Mouse (Mus musculus) neural tube, embryonic 14.5 days (tissue): Measurements from ENCODE around the gene Pex19. TPM values are rescaled to one million over a fixed set of nuclear protein-coding genes. Genes with fewer than 3 reads are reported as not detected.

ENCODE experiments used
- ATAC-seq: fragments of 200-750 bp; cut with Nextera tagmentation; 2 replicates; pipeline ENCODE4 v1.8.0; 2017; ENCODE audit warnings: low read depth, mild to moderate bottlenecking, moderate TSS enrichment, moderate library complexity
- H3K27ac ChIP-seq: fragments of 300-500 bp; sonication (generic); 2 replicates; pipeline ENCODE4 v1.5.1; 2014; ENCODE audit warnings: low read depth, mild to moderate bottlenecking, control low read depth, low read length, moderate library complexity, mixed read lengths
- H3K27me3 ChIP-seq: fragments of 300-500 bp; sonication (generic); 2 replicates; pipeline ENCODE4 v1.6.1; 2014; ENCODE audit warnings: low read length; ENCODE audit not compliant: control insufficient read depth, insufficient read depth
- H3K36me3 ChIP-seq: fragments of 300-500 bp; sonication (generic); 2 replicates; pipeline ENCODE4 v1.6.1; 2014; ENCODE audit warnings: low read length, mixed read lengths; ENCODE audit not compliant: control insufficient read depth, insufficient read depth
- H3K4me1 ChIP-seq: fragments of 300-500 bp; sonication (generic); 2 replicates; pipeline ENCODE4 v1.6.1; 2014; ENCODE audit warnings: low read length; ENCODE audit not compliant: control insufficient read depth, insufficient read depth
- H3K4me2 ChIP-seq: fragments of 300-500 bp; sonication (generic); 2 replicates; pipeline ENCODE4 v1.6.1; 2014; ENCODE audit warnings: mild to moderate bottlenecking, low read depth, low read length, control low read depth
- H3K4me3 ChIP-seq: fragments of 300-500 bp; sonication (generic); 2 replicates; pipeline ENCODE4 v1.5.1; 2014; ENCODE audit warnings: low read depth, low read length, control low read depth, mixed read lengths
- H3K9ac ChIP-seq: fragments of 300-500 bp; sonication (generic); replicated peaks from 2 replicates; pipeline ENCODE4 v1.6.1; 2014; ENCODE audit warnings: low read depth, mild to moderate bottlenecking, control low read depth, low read length, mixed read lengths
- H3K9me3 ChIP-seq: fragments of 300-500 bp; sonication (generic); 2 replicates; pipeline ENCODE4 v1.6.1; 2016; ENCODE audit warnings: low read length; ENCODE audit not compliant: control insufficient read depth
- WGBS: fragments of 180-500 bp; shearing (Covaris S2); extraction: QIAGEN DNeasy Blood & Tissue Kit; methylation state at CpG from one replicate; pipeline ENCODE4 v1.1.7; 2014; 5-methylcytosine and 5-hydroxymethylcytosine counted together
- polyA plus RNA-seq: library from polyadenylated mRNA; unstranded; fragments of >200 nt; fragmentation: Nextera tagmentation; extraction: Ambion mirVana; gene quantifications from 2 replicates; pipeline ENCODE4 v1.2.1, GENCODE M21; 2014

Pex19 gene
- polyA plus RNA-seq = 151 and 156 TPM in 2 replicates

DNA sequence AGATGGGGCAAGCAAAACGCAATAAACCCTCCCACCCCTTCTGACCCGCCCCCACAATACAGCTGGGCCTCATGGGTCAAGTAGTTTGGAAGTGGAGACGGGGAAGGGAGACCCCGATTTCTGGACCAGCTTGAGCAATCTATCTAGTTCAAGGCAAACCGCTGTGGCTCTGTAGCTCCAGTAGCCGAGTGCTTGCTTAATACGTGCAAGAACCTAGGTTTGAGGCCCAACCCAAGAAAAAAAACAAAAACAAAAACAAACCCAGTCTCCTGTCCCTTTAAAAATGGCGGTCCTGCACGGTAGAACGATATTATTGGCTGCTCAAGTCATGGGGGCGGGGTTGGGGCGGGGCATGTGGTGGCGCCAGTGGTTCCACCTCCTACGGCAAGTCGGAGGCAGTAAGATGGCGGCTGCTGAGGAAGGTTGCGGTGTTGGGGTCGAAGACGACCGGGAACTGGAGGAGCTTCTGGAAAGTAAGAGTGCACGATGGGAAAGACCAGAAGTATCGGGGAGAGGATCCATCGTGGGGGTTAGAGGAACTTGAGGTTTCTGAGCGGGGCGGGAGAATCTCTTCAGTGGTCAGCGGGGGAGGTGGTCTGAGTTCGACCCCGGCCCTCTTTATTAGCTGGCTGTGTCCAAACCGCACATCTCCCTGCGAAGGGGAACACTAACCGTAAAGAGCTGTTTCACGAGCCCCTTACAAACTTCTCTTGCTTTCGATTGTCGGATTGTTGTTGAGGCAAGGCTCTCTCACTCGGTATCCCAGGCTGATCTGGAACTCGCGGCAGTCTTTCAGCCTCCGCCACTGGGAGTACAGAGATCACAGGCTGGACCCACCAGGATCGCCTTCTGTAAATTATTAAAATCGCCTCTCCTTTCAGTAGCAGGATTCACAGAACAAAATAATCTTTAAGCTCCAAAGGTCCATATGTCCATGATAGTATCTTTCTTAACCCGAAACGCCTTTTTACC, at the start of gene Pex19:
TSS of gene Pex19 (plus strand) at position 380 of the 972 bp plus-strand sequence.
- peak within 1 kb of the TSS; percentile 78 for H3K4me2 ChIP-seq
- WGBS = 1% methylated on average over 42 of the region's 42 CpGs
- peak within 1 kb of the TSS; percentile 69 for H3K9ac ChIP-seq
- peaks cover 23% of the 10 kb centered on the region for H3K36me3 ChIP-seq
- ATAC-seq = peak; percentile 98
- peak within 1 kb of the TSS; percentile 82 for H3K4me3 ChIP-seq
- H3K27ac ChIP-seq = no peak within 1 kb of the TSS
- peaks cover 8% of the 10 kb centered on the region for H3K4me1 ChIP-seq
- H3K27me3 ChIP-seq = no peaks in the 10 kb centered on the region
- H3K9me3 ChIP-seq = no peaks in the 10 kb centered on the region

DNA sequence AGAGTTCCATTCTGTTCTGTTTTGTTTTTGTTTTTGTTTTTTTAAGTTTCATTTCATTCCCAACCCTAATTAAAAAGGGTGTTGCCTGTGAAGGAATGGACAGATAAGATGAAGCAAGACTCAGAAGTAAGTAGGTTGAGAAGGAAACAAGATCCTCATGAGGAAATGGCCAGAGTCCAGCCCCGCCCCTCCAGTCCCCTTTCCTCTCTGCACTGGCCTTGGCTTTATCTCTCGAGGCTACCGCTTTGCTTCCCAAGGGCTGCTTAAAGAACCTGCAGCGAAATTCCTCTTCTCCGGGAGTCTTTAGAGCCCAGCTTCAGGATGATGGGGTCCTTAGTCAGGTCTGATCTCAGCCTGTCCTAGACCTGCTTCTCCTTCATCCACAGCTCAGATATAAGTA, 48.6 kb upstream of the Pex19 start:
- WGBS = 83% methylated on average over 5 of the region's 5 CpGs
- H3K36me3 ChIP-seq = peaks cover 39% of the 10 kb centered on the region
- H3K9me3 ChIP-seq = no peaks in the 10 kb centered on the region
- H3K4me1 ChIP-seq = peaks cover 7% of the 10 kb centered on the region; the same call in 1 of the 2 replicates
- no peak overlapping the region for H3K4me3 ChIP-seq
- ATAC-seq = no peak
- no peaks in the 10 kb centered on the region for H3K27me3 ChIP-seq
- no peak overlapping the region for H3K4me2 ChIP-seq
- no peak overlapping the region for H3K9ac ChIP-seq
- no peak overlapping the region for H3K27ac ChIP-seq

DNA sequence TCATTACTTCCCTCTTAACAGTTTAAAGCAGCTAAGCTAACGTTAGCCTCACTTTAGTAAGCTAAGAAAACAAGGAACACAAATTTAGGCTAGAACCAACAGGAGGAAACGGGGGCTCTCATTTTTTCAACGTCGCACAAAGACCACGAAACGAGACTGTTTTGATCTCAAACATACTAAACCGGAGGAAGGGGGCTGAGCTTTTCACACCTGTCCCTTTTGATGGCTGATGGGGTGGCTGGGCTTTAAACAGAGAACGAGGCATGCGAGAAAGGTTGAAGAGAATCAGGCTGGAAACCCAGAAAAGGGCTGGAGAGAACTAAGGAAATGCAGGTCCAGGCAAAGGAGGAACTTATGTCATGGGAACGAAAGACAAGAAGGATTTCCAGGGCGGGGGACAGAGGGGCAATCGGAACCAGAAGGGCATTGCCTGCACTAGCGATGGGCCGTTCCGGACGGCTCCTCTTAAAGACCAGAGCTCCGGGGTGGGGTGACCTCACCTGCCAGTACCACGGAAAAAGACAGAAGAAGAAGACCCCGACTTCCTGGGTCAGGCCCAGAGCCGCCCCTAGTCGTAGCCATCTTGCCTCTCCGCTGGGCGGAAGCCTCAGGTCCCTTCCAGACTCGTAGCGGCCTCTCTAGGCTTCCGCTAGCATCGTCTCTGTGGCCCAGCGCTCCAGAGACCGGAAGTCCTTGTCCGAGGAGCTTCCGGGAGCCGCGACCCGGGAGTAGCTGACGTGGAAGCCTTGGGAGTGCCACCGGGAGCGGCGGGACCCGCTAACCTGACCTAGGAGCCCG, 44.3 kb upstream of the Pex19 start, which contains the start of the genes Copa and Ncstn:
TSS of gene Copa (plus strand) at position 429 of the 798 bp plus-strand sequence.
TSS of gene Ncstn (minus strand) at position 695 of the 798 bp plus-strand sequence.
- WGBS = under 1% methylated on average over 40 of the region's 40 CpGs
- H3K4me3 ChIP-seq = peak within 1 kb of the TSS; percentile 65
- no peaks in the 10 kb centered on the region for H3K9me3 ChIP-seq
- peaks cover 15% of the 10 kb centered on the region for H3K36me3 ChIP-seq
- H3K4me1 ChIP-seq = peaks cover 11% of the 10 kb centered on the region; the same call in 1 of the 2 replicates
- no peaks in the 10 kb centered on the region for H3K27me3 ChIP-seq
- peak; percentile 98 for ATAC-seq
- H3K9ac ChIP-seq = peak within 1 kb of the TSS; percentile 70
- H3K4me2 ChIP-seq = peak within 1 kb of the TSS; percentile 68
- peak within 1 kb of the TSS; percentile 58 for H3K27ac ChIP-seq

DNA sequence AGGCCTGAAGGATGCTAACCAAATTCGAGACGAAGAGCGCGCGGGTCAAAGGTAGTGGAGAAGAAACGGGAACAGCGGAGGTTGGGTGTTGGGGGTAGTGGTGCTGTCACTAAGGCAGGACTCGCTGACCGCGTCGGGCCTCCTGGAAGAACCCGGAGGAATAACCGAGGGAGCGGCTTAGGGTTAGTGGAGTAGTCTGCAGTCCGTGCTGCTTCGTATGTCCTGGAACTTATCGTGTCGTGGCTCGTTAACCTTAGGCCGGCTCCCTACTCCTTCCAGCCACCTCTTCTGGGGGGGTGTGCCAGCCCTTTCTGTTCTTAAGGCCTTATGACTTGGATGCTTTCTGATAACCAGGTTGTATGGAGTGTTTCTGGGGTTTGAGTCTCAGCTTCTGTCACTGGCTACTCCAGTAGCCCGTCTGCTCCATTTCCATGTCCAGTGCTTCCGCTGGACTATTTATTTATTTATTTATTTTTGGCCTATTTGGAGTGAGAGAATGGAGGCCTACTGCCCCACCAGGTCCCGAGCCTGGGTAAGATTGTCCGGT, 43.6 kb upstream of the Pex19 start:
- ATAC-seq = peak; percentile 74
- Histone ChIP-seq H3K4me1 (peaks cover 11% of the 10 kb centered on the region; the same call in 1 of the 2 replicates), H3K36me3 (peaks cover 13% of the 10 kb centered on the region), H3K4me2 (peak overlapping the region; percentile 68), H3K9ac (peak overlapping the region; percentile 70), H3K9me3 (no peaks in the 10 kb centered on the region), H3K27ac (peak overlapping the region; percentile 58; the same call in 1 of the 2 replicates), H3K4me3 (peak overlapping the region; percentile 65), H3K27me3 (no peaks in the 10 kb centered on the region)
- WGBS = 3% methylated on average over 24 of the region's 24 CpGs

DNA sequence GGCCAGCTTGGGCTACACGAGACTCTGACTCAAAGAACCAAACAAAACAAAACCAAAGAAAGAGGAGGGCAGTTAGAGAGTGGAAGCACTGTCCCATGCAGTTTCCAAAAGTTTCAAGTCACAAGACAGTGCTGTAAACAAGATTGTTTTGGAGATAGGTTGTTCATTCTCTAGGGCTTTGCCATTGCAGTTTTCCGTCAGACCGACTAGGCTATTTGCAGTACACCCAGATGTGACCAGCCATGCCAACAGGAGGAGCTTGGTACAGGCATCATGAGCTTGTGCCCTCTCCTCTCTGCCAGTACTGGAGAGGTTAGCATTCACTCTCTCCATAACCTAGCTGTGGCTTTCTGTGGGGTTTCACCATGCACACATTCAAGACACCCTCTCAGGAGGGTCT, 33.0 kb upstream of the Pex19 start:
- no peak overlapping the region for H3K9ac ChIP-seq
- no peak for ATAC-seq
- WGBS = 66% methylated on average over 3 of the region's 3 CpGs
- no peaks in the 10 kb centered on the region for H3K27me3 ChIP-seq
- H3K9me3 ChIP-seq = no peaks in the 10 kb centered on the region
- no peaks in the 10 kb centered on the region for H3K4me1 ChIP-seq
- H3K36me3 ChIP-seq = peaks cover 64% of the 10 kb centered on the region
- H3K4me3 ChIP-seq = no peak overlapping the region
- H3K4me2 ChIP-seq = no peak overlapping the region
- no peak overlapping the region for H3K27ac ChIP-seq

DNA sequence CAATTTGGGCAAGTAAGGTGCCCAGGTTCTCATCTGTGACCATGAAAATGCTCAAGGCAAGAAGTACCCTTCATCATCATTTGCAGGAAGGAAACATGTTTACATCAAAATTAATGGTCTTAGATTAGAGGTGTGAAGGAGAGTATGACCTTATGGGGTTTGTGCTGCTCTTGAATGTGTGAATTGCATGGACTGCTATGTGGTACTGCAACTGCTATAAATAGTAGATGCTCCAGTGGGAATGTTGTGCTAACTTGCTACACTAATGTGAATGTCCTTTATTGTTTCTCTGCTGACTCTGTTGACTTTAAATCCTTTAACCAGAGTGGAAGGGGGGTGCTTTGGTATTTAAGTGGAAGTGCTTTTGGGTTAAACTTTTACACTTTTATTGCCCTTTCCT, 32.3 kb upstream of the Pex19 start:
- no peak for ATAC-seq
- H3K4me3 ChIP-seq = no peak overlapping the region
- no peaks in the 10 kb centered on the region for H3K27me3 ChIP-seq

DNA sequence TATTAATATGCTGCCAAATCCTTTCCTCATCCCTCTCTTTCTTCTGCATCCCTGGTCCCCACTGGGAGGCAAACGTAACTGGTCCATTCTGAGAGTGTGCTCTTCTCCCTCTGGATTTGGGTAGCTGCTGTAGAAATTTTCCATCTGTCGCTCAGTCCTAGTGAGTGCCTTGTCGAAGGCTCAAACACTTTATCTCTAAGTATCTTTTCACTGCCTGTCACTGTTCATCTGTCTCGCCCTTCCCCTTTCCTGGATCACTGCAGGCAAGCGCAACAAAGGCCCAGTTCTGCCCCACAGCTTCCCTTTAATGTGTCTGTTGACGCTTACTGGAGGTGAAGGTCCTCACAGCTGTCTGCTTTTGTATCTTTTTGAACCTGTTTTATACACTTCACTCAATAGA, 31.4 kb upstream of the Pex19 start:
- Histone ChIP-seq H3K36me3 (peaks cover 58% of the 10 kb centered on the region), H3K27ac (no peak overlapping the region), H3K4me2 (no peak overlapping the region), H3K4me1 (no peaks in the 10 kb centered on the region), H3K9me3 (no peaks in the 10 kb centered on the region), H3K4me3 (no peak overlapping the region), H3K9ac (no peak overlapping the region), H3K27me3 (no peaks in the 10 kb centered on the region)
- 41% methylated on average over 6 of the region's 6 CpGs for WGBS
- ATAC-seq = no peak

More for the DNA sequence above, 32.3 kb upstream of the Pex19 start:
- H3K9ac ChIP-seq = no peak overlapping the region
- no peak overlapping the region for H3K4me2 ChIP-seq
- no peaks in the 10 kb centered on the region for H3K9me3 ChIP-seq
- peaks cover 57% of the 10 kb centered on the region for H3K36me3 ChIP-seq
- no peak overlapping the region for H3K27ac ChIP-seq
- H3K4me1 ChIP-seq = no peaks in the 10 kb centered on the region

DNA sequence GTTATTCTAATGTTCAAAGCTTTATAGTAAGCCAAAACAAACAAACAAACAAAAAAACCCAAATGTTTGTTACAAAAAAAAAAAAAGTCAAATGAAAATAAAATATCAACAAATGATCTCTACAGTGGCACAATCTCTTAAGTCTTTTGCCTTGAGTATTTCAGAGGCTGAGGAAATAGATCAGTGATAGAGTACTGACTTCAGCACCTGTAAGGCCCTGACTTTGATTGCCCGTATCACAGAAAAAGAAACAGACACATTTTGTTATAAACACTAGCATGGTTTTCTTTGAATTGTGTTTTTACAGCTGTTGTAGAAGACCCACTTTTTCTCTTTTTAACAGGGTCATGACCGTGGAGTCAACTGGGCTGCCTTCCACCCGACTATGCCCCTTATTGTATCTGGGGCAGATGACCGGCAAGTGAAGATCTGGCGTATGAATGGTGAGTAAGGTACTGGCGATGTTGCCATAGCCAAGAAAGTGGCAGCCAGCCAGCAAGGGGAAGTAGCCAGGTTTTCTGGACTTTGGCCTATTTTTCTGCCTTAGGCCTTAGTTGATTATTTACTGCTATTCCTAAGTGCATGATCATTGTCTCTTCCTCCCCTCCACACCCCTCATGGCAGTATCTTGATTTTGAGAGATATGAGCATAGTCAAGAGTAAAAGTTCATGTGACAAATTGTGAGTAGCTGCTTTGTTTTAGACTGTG, 27.1 kb upstream of the Pex19 start:
- Histone ChIP-seq H3K27me3 (no peaks in the 10 kb centered on the region), H3K36me3 (peaks cover 64% of the 10 kb centered on the region), H3K4me1 (no peaks in the 10 kb centered on the region), H3K27ac (no peak overlapping the region), H3K9me3 (no peaks in the 10 kb centered on the region), H3K4me2 (no peak overlapping the region), H3K4me3 (no peak overlapping the region), H3K9ac (no peak overlapping the region)
- ATAC-seq = no peak
- WGBS = 72% methylated on average over 6 of the region's 6 CpGs
